Mouse (Mus musculus): ENCODE data around the gene Ankub1. TPM values are rescaled to one million over a fixed set of nuclear protein-coding genes. Genes with fewer than 3 reads are reported as not detected.

The Ankub1 gene
- polyA plus RNA-seq (2012), result not detected in 2 replicates

GRCm38 (mm10) chr3:57692719-57693118 lies at the start of gene Ankub1:
Gene Ankub1, minus strand, starts transcription at chr3:57692799.

GRCm38 (mm10) chr3:57735511-57736370 lies 43.1 kb upstream of the Ankub1 start, which contains the start of gene Rnf13:
Gene Rnf13, plus strand, starts transcription at chr3:57736062.

GRCm38 (mm10) chr3:57651231-57651864 lies 41.3 kb downstream of the Ankub1 start, which contains the start of gene Commd2:
Gene Commd2, minus strand, starts transcription at chr3:57651715.

Other genes with a start within 250 kb of the Ankub1 start
- 0.14 TPM in 1 of 2 replicates, not detected in the other for gene Wwtr1, start 116.9 kb downstream of the Ankub1 start, polyA plus RNA-seq (2012)
- gene Commd2, start 41.1 kb downstream of the Ankub1 start, polyA plus RNA-seq (2012), result 30.2 and 34.9 TPM in 2 replicates
- 1.2 and 2.3 TPM in 2 replicates for gene Rnf13, start 43.3 kb upstream of the Ankub1 start, polyA plus RNA-seq (2012)
- 0.05 and 0.70 TPM in 2 replicates for gene Pfn2, start 155.3 kb upstream of the Ankub1 start, polyA plus RNA-seq (2012)